Mouse (Mus musculus): ENCODE measurements at regions not wholly inside any gene's neighbourhood (a gene's known extent, or its start where the extent isn't known, plus 50 kb on each side); places are given as distances from the start of the nearest gene placed in this dataset.

GRCm38 (mm10) chr12:82104211-82104610, 64.9 kb upstream of the Sipa1l1 start:
- no peak overlapping the region for H3K4me2 ChIP-seq (ENCODE audit: low read depth, low read length)
- no peaks in the 10 kb centered on the region for H3K36me3 ChIP-seq (ENCODE audit: control insufficient read depth, insufficient read depth, low read length)
- ATAC-seq, result peak; percentile 18; the same call in 1 of the 2 replicates
- H3K27me3 ChIP-seq (replicated peaks; ENCODE audit: control insufficient read depth, insufficient read depth, low read length), result no peaks in the 10 kb centered on the region
- peaks cover 6% of the 10 kb centered on the region; the same call in 1 of the 2 replicates for H3K9me3 ChIP-seq (ENCODE audit: control insufficient read depth, low read length)
- H3K27ac ChIP-seq (ENCODE audit: low read length), result no peak overlapping the region
- H3K4me3 ChIP-seq (ENCODE audit: low read length), result no peak overlapping the region
- H3K9ac ChIP-seq (ENCODE audit: low read depth, low read length), result no peak overlapping the region
- WGBS, result 60% methylated on average over 10 of the region's 10 CpGs
- H3K4me1 ChIP-seq (ENCODE audit: control insufficient read depth, insufficient read depth, low read length), result 0 out of 2 replicates have a peak, but pooled peaks cover 3% of the 10 kb centered on the region

DNA sequence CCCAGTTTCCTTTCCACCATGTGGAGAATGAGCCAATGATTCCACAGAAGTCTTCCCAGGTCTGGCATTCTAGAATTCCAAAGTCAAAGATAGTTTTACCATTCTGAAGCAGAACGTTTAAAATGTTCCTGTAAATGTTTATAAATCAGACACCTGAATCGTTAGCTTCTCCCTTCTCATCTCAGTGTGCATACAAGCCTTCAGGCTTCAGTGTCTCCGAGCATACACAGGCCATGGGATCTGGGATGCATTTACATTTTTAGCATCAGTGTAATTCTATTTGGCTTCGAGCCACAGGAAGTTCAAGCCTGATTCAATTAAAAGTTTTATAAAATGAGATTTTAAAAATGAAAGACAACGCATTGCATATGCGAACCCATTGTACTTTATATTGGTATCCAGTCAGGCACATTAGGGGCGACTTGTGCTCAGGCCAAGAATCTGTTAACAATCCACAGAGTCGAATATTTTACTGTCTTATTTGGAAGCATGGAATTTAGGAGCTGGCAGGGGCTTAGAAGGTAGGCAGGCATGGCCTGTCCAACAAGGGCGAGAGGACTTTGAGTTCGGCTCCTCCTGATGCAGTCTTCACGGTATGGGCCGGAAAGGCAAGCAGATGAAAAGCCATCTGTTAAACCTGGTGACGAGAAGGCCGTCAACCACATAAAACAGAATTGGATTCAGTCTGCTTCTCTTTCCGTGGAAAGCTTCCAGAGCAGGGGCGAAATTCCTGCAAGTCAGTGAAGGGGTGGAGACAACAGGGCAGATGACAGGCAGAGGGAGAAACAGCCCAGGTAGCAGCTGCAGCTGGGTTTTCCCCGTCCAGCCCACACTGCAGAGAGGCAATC, 63.7 kb upstream of the Sipa1l1 start:
- Histone ChIP-seq H3K9me3 (ENCODE audit: control insufficient read depth, low read length) (peaks cover 6% of the 10 kb centered on the region; the same call in 1 of the 2 replicates), H3K4me2 (ENCODE audit: low read depth, low read length) (no peak overlapping the region), H3K4me3 (ENCODE audit: low read length) (no peak overlapping the region), H3K36me3 (ENCODE audit: control insufficient read depth, insufficient read depth, low read length) (no peaks in the 10 kb centered on the region), H3K4me1 (ENCODE audit: control insufficient read depth, insufficient read depth, low read length) (0 out of 2 replicates have a peak, but pooled peaks cover 3% of the 10 kb centered on the region), H3K27ac (ENCODE audit: low read length) (peak overlapping the region; percentile 73), H3K9ac (ENCODE audit: low read depth, low read length) (no peak overlapping the region), H3K27me3 (replicated peaks; ENCODE audit: control insufficient read depth, insufficient read depth, low read length) (no peaks in the 10 kb centered on the region)
- 49% methylated on average over 17 of the region's 17 CpGs for WGBS
- ATAC-seq, result peak; percentile 42; the same call in 1 of the 2 replicates

GRCm38 (mm10) chr12:82115766-82116165, 53.4 kb upstream of the Sipa1l1 start:
- no peaks in the 10 kb centered on the region for H3K9me3 ChIP-seq (ENCODE audit: control insufficient read depth, low read length)
- H3K4me2 ChIP-seq (ENCODE audit: low read depth, low read length), result no peak overlapping the region
- no peak overlapping the region for H3K9ac ChIP-seq (ENCODE audit: low read depth, low read length)
- H3K27ac ChIP-seq (ENCODE audit: low read length), result no peak overlapping the region
- H3K4me3 ChIP-seq (ENCODE audit: low read length), result no peak overlapping the region
- WGBS, result 54% methylated on average over 7 of the region's 7 CpGs
- H3K27me3 ChIP-seq (replicated peaks; ENCODE audit: control insufficient read depth, insufficient read depth, low read length), result no peaks in the 10 kb centered on the region
- H3K4me1 ChIP-seq (ENCODE audit: control insufficient read depth, insufficient read depth, low read length), result no peaks in the 10 kb centered on the region
- ATAC-seq, result no peak
- H3K36me3 ChIP-seq (ENCODE audit: control insufficient read depth, insufficient read depth, low read length), result no peaks in the 10 kb centered on the region
